Mouse (Mus musculus) heart, embryonic 10.5 days (tissue): ENCODE results near the gene Mamld1. TPM values are rescaled to one million over a fixed set of nuclear protein-coding genes. Genes with fewer than 3 reads are reported as not detected.

Experiments used
- DNase-seq: peaks from one replicate; pipeline ENCODE4 v3.0.0-alpha.2; 2017; ENCODE audit warnings: low spot score
- H3K27ac ChIP-seq: fragments of 300-500 bp; sonication (generic); 2 replicates; pipeline ENCODE4 v1.5.1; 2016; ENCODE audit warnings: mild to moderate bottlenecking
- H3K27me3 ChIP-seq: fragments of 300-500 bp; sonication (generic); 2 replicates; pipeline ENCODE4 v1.6.1; 2016; ENCODE audit warnings: mild to moderate bottlenecking; ENCODE audit not compliant: poor library complexity, insufficient read depth, severe bottlenecking
- H3K36me3 ChIP-seq: fragments of 300-500 bp; sonication (generic); 2 replicates; pipeline ENCODE4 v1.6.1; 2016; ENCODE audit warnings: mild to moderate bottlenecking, moderate library complexity
- H3K4me1 ChIP-seq: fragments of 300-500 bp; sonication (generic); 2 replicates; pipeline ENCODE4 v1.6.1; 2016; ENCODE audit warnings: mild to moderate bottlenecking
- H3K4me3 ChIP-seq: fragments of 300-500 bp; sonication (generic); 2 replicates; pipeline ENCODE4 v1.5.1; 2016; ENCODE audit warnings: mild to moderate bottlenecking, moderate library complexity
- H3K9me3 ChIP-seq: fragments of 300-500 bp; sonication (generic); 2 replicates; pipeline ENCODE4 v1.6.1; 2016; ENCODE audit warnings: mild to moderate bottlenecking, moderate library complexity
- WGBS: fragments of 180-500 bp; shearing (Covaris S2); methylation state at CpG from one replicate; pipeline ENCODE4 v1.1.7; 2016; 5-methylcytosine and 5-hydroxymethylcytosine counted together
- polyA plus RNA-seq: library from polyadenylated mRNA; unstranded; fragments of >200 nt; fragmentation: Nextera tagmentation; extraction: Ambion mirVana; gene quantifications from 2 replicates; pipeline ENCODE4 v1.2.1, GENCODE M21; 2016

The Mamld1 gene
- polyA plus RNA-seq, 1 experiment from 2014 or later: 1.1 TPM

DNA sequence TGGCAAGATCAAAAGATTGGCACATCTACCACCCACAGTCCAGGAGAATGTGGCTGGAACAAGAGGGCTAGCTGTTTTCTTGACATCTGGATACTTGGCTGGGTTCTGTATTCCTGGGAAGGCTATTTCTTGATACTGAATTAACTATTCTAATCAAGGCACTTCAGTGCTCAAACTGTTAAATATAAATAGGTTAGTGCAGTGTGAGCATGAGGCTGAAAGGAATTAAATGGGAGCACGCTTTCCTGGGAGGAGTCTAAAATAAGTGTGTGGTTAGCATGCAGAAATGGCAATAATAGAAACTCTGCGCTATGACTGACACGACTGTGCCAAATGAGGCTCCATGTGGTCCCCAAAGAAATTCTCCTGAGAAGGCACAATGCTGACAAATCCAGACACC lies 131.5 kb downstream of the Mamld1 start:
- Histone ChIP-seq H3K27ac (no peak overlapping the region), H3K36me3 (no peaks in the 10 kb centered on the region), H3K9me3 (no peaks in the 10 kb centered on the region), H3K4me1 (no peaks in the 10 kb centered on the region), H3K4me3 (no peak overlapping the region), H3K27me3 (peaks cover 6% of the 10 kb centered on the region; the same call in 1 of the 2 replicates)
- DNase-seq: no peak
- 80% methylated on average over 3 of the region's 3 CpGs for WGBS

DNA sequence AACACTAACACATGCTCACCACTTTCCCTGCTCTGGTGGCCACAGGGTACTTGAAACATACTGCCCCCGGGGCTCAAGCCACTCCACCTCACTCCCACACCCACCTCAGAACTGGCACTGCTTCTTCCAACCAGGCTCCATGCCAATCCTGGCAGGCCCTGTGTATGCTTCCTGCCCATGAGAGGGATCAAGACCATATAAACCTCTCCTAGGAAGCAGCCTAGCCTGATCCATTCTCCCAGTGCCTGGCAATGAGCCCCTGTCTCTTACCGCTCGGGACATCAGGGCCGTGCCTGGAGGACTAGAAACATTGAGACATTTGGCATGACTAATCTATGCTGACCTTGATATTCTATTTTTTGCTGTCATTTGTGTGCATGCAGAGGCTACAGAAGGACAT lies 133.6 kb downstream of the Mamld1 start:
- Histone ChIP-seq H3K4me3 (no peak overlapping the region), H3K9me3 (no peaks in the 10 kb centered on the region), H3K27me3 (peaks cover 8% of the 10 kb centered on the region; the same call in 1 of the 2 replicates), H3K27ac (no peak overlapping the region), H3K36me3 (no peaks in the 10 kb centered on the region), H3K4me1 (no peaks in the 10 kb centered on the region)
- WGBS: 90% methylated on average over 4 of the region's 4 CpGs
- DNase-seq: no peak

DNA sequence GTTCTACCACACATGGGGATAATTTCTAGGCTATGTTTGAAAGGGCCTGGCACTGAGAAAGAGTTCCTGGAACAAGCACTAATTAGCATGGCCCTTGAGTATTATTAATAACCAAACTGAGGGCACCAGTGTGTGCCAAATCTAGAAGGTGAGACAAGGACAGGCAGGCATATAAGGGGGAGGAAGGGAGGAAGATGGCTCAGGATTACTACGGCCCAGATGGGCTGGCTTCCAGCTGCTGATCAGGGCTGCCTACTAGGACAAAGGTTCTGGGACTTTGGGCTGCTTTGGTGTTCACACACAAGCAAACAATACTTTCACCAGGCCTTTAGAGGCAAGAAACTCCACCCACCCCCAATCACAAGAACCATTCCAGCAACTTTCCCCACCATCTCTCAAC lies 136.3 kb downstream of the Mamld1 start:
- Histone ChIP-seq H3K9me3 (no peaks in the 10 kb centered on the region), H3K36me3 (no peaks in the 10 kb centered on the region), H3K4me3 (no peak overlapping the region), H3K27me3 (peaks cover 8% of the 10 kb centered on the region; the same call in 1 of the 2 replicates), H3K4me1 (no peaks in the 10 kb centered on the region), H3K27ac (no peak overlapping the region)
- no peak for DNase-seq
- WGBS: 100% methylated on average over 1 of the region's 1 CpGs

DNA sequence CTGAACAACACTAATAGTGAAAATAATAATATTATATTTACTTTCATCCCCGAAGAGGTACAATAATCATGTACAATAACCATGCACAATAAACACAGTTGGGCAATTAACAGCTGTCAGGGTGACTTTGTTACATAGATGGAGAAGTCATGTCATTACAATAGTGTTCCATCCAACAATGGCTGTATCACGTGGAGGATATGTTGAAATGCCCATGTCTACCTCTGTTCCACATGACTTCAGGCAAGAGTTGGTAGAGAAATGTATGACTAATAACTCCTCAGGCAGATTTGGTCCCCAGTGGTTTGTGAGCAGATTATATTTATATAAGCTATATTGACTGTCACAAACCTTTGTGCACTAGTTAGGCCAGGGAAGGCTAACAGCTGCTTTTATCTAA lies 154.7 kb downstream of the Mamld1 start:
- H3K9me3 ChIP-seq: no peaks in the 10 kb centered on the region
- H3K27me3 ChIP-seq: no peaks in the 10 kb centered on the region
- DNase-seq: no peak
- H3K27ac ChIP-seq: no peak overlapping the region
- H3K4me1 ChIP-seq: no peaks in the 10 kb centered on the region
- H3K36me3 ChIP-seq: no peaks in the 10 kb centered on the region
- no peak overlapping the region for H3K4me3 ChIP-seq
- 56% methylated on average over 2 of the region's 2 CpGs for WGBS

Other genes starting within 250 kb of the Mamld1 start
- gene Mtm1, start 160.5 kb downstream of the Mamld1 start, polyA plus RNA-seq: 3.0 and 3.9 TPM in 2 replicates